Mouse (Mus musculus): ENCODE measurements around the gene Exoc6.
"Not testable (repeated sequence)": the region's sequence is repeated elsewhere in the genome, so short reads cannot be mapped to it uniquely, and the experiment has no call there.

Gene Exoc6

DNA sequence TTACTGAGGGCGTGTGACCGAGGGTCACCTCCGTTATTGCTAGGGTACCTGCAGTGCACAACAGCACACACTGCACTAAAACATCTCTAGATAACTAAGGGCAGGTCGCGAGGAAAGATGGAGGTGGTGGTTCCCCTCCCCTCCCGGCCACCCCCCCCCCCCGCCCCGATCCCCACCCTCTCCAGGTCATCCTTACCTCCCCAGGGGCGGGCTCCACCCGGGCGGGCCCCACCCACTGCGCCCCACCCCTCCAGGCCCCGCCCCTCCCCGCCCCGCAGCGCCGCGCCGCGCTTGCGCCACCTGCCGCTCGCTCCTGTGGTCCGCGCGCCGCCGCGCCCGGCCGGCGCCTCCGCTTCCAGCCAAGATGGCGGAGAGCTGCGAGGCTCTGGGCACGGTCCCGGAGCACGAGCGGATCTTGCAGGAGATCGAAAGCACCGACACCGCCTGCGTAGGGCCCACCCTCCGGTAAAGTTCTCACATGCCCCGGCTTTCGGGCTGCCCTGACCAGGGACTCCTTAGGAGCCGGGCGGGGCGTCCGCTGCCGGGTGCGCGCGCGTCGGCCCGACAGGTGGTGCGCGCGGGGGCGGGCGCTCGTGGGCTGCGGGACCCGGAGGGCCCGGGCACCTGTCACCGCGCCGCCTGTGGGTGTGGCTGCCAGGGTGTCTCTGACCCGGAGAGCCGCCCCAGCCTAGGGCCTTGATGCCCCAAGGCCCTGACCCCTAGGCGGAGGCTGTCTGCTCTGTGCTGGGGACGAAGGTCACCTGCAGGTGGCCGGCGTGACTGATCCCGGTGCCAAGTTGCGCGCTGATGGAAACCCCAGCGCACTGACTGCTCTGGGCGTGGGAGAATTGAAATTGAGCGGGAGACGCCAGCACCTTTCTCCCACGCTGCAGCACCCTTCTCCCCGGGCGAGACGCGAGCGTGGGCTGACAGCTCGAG, at the start of gene Exoc6:
Gene Exoc6 (plus strand): TSS at position 318 of the 939 bp plus-strand sequence.
- DNase-seq (ENCODE audit: extremely low read depth, insufficient read length, low spot score): peak; percentile 84

DNA sequence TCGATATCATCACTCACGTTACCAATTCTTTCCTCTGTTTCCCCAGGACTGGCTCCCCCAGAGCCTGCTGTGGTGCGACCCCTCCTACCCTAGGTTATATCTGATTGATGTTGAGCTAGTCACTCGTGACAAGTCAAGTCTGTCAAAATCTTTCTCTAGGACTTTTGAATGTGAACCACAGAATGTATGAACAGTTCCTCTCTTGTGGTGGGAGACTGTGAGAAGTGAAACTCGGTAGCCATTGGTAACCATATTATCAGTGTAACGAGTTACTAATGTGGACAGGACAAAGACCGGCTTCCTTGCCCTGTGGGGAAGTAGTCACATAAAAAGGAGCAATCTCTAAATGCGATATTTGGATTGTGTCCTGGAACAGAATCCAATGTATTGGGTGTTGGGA, 47.2 kb upstream of the Exoc6 start:
- no peak for DNase-seq (ENCODE audit: extremely low read depth, insufficient read length, low spot score)

DNA sequence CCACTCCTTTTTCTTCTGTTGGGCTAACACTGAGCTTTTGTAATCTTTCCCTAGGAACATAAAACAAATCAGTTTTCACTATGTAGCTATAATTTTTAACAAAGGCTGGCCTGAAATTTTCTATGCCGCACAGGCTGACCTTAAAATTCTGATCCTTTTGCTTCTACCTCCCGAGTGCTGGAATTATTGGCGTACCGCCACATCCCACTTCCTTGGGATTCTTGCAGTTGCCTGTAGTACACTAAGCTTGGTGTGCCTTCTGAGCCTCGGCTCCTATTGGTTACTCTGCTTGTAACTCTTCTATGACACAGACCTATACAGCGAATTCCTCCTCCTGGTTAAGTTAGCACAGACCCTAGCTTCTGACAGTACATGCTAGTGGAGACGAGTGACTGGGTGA, 44.2 kb upstream of the Exoc6 start:
- no peak for DNase-seq (ENCODE audit: extremely low read depth, insufficient read length, low spot score)

DNA sequence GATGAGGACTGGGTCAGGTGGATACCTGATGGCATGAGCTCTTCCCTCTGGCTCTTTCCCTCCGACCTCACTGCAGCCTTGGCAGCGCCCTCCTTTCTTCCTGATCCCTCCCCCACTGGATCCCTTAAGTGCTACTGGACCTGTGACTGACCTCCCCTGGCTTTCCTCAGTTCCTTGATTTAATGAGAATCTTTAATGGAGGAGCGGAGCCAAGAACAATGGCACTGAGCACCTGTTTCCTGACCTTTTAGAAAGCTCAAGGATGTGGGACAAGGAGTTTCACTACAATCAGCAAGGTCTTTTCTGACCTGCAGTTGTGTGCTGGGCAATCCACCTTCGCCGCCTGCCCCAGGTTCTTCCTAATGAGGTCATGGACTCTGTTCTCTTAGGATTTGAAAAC, 43.6 kb upstream of the Exoc6 start:
- no peak for DNase-seq (ENCODE audit: extremely low read depth, insufficient read length, low spot score)

DNA sequence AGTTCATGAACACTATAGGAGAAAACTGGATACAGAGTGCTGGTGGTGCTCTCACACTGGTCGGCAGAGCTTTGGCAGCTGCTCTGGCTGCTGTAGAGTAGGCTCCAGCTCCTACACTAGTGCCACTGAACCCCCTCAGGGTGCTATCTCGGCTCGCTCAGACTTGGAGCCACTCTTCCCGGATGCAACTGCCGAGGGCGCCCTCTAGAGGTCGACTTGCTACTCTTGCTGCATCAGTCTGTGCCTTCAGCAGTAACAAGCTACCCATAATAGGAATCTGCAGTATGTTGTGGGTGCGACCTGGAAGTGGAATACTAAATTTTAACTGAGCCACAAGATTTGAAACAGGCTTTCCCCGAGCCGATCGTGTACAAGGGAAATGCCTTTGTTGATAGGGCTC, 40.5 kb upstream of the Exoc6 start:
- DNase-seq (ENCODE audit: extremely low read depth, insufficient read length, low spot score): peak; percentile 50

DNA sequence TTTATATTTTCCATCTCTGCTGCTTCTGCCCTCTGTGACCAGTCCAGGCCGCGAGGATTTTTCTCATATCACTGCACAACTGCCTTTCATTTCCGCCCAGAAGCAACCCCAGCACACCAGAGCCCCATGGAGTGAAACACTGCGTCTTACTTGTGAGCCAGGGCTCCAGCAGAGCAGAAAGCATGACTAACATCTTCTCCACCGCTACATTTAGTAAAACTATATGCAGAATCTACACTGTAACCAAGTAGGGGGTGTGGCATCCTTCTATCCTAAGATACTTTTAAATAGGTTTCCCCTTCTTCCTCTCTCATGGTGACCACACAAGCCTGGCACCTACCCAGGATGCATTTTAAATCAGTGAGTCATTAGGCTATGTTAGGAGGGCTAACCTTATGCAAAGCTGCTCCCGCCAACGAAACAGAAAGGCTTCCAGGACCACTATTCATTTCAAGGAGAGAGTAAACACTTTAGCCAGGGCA, 35.4 kb upstream of the Exoc6 start:
- DNase-seq (ENCODE audit: extremely low read depth, insufficient read length, low spot score): peak; percentile 81

DNA sequence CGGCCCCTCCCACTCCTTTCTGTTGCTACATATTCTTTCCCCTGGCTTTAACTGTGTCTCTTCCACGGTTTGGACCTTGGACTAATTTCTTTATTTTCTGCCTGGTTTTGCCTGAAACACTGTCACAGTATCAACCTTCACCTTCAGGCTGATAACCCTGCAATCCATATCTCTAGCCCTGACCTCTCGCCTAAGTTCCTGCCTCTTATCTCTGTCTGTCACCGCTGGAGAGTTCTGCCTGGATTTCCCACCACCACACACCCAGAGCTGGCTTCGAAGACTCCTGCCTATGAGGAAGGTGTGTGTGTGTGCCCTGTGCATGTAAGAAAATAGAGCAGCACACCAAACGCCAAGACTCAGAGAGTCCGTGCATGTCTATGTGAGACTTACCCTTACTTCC, 32.8 kb upstream of the Exoc6 start:
- no peak for DNase-seq (ENCODE audit: extremely low read depth, insufficient read length, low spot score)

DNA sequence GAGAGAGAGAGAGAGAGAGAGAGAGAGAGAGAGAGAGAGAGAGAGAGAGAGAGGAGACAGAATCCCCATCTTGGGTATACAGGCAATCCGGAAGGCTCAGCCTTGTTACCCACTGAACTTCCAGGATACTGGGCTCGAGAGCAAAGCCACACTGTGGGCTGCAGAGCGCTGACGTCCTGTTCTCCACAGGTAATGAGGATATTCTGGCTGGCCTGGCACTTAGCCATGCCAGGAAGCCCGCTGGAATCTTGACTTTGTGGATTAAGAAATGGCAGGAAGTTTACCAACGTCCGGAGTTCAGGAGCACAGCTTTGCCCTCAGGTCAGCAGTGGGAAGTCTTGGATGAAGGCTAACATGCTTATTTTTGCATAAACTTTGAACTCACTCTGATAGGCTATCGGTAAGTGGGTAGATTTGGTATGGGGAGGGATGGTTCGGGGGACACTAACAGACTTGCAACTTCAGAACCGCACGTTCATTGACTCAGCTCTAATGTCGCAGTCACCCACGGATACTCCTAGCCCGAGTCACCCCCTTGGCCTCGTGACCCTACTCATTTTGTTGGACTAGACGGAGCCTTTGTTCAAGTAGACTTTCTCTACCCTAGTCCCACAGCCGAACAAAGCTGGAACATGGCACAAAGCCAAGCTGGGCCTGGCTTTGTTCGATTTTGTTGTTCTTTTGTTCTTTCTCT, 29.3 kb upstream of the Exoc6 start:
- DNase-seq (ENCODE audit: extremely low read depth, insufficient read length, low spot score): no peak

DNA sequence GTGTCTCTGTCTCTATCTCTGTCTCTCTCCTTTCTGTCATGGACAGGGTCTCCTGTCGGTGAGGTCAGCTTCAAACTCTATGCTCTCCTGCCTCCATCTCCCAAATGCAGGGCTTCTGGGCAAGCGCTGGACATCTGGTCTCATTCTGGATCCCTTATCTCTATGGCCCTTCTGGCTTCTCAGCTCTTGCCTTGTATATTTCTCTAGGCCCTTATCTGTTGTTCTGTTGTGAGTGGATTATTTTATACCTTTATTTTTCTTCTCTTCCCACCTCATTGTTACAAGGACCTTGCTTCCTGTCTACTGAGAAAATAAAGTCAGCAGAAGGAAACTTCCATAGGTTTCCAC, 28.8 kb upstream of the Exoc6 start:
- no peak for DNase-seq (ENCODE audit: extremely low read depth, insufficient read length, low spot score)

DNA sequence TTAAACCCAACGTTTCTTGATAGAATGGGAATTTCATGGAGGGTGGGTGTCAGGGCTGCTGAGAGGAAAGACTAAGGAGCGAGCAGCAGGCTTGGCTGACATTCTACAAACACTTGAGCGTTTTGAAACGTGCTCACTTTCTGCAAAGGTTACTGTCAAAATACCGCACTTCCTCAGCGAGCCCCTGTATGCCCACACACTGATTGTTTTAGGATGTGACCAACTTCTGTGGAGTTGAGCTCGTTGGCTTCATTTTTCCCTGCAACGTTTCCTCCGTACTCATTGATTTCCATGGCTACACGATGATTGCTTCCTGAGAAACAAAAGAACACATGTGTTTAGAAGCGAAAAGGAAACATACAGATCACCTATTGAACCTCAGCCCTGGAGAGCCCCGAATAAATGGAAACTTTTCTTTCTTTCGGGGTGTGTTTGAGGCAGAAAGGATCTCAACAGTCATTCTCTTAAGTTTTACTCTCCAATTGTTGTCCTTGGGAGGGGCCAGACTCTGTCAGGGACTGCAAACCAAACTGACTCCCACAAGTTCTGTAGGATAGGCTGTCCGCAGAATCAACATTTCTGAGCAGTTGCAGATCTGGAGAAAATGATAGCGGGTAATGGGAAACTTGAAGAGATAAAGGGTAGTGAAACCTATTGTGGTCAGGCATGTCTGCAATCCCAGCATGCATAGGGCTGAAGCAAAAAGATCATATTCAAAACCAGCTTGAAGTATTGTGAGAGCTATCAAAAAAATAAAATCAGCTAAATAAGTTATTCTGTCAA, 26.7 kb upstream of the Exoc6 start:
- DNase-seq (ENCODE audit: extremely low read depth, insufficient read length, low spot score): no peak

DNA sequence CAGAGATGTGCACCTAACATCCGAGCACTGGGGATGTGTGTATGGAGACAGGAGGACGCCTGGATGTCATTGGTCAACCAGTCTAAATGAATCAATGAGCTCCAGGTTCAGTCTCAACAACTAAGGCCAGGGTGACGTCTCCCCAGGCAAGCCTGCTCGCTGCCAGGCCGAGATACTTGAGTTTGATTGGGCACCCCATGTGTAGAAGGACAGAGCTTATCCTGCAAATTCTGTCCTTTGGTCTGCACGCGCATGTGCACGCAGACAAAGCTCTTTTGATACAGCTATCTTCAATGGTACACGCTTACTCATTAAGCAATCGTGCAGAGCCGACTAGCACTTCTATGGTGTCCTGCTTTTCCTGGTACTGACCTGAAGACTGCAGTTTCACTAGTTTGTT, 24.3 kb upstream of the Exoc6 start:
- DNase-seq (ENCODE audit: extremely low read depth, insufficient read length, low spot score): no peak

DNA sequence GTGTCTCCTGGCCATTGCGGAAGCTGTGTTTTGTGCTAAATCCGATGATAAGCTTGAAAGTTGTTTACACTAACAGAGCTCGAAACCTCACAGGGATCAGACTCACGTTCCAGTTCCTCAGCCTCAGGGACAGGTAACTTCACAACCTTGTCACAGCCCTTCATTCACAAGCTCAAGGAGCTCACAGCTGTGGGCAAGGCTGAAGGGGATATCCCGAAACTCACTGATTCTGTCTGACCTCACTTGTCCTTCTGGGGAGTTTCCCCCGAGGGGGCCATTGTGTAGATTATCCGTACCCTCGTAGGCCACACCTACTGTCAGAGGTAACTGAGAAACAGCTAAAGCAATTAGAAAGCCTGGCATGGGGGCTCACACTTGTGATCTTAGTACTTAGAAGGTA, 23.4 kb upstream of the Exoc6 start:
- no peak for DNase-seq (ENCODE audit: extremely low read depth, insufficient read length, low spot score)

DNA sequence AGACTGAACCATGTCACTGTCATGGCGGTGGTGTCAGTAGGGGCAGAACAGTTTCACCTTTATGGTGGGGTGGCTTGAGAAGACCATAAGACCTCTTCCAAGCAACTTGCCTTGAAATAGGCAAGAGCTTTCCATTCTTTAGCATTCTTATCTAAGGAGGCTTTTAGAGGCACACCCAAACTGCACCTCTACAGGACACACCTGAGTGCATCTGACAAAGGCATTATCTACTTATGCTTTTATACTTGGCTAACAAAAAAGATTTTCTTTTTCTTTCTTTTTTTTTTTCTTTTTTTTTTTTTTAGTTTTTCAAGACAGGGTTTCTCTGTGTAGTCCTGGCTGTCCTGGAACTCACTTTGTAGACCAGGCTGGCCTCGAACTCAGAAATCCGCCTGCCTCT, 22.5 kb upstream of the Exoc6 start:
- not testable (repeated sequence) for DNase-seq (ENCODE audit: extremely low read depth, insufficient read length, low spot score)

DNA sequence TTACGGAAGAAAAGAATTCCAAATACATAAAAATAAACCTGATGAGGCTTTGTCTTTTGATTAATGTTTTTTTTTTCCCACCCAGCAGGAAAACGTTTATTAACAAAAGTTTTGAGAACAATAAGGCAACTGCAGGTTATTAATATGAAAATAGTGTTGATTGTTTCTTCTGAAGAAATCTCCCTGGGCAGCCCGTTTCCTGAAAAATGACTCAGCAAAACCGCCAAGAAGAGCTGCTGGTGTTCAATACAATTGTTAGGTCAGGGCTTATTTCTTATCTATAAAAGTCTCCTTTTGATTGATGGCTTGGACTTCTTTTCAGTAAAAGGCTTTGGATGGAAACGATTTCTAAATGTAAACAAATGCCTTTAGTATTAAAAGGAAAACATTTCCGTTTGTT, 21.6 kb upstream of the Exoc6 start:
- no peak for DNase-seq (ENCODE audit: extremely low read depth, insufficient read length, low spot score)

DNA sequence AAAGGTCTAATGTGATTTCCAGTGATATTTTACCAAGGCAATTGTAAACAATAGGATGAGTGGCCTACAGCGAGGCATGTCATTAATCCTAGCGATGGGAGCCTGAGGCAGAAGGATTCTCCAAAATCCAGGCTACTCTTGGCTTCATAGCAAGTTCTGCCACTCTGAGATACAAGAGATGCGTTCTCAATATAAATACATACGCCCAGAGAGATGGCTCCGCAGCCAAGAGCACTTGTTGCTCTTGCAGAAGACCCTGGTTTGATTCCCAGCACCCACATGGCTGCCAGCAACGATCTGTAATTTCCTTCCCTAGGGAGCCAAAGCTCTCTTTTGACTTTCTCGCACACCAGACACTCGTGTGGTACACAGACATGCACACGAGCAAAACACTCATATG, 20.9 kb upstream of the Exoc6 start:
- no peak for DNase-seq (ENCODE audit: extremely low read depth, insufficient read length, low spot score)

DNA sequence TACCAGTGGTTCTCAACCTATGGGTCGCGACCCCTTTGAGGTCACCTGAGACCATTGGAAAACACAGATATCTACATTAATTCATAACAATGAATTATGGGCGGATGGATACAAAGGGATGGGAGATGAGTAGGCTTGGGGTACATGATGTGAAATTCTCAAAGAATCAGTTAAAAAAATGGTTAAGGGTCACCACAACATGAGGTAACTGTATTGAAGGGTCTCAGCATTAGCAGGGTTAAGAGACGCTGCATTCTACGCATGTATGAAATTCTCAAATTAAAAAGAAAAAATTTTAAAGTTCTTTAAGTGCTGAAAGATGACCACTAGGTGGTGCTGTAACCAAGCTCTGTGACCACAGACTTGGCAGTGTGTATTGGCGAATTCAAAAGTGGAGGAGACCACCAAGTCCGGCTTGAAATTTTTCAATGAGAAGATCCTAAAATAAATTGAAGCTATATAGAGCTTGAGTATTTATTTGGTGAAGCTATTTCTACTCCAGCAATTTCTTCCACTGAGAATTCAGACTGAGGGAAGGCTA, 20.2 kb upstream of the Exoc6 start:
- no peak for DNase-seq (ENCODE audit: extremely low read depth, insufficient read length, low spot score)

DNA sequence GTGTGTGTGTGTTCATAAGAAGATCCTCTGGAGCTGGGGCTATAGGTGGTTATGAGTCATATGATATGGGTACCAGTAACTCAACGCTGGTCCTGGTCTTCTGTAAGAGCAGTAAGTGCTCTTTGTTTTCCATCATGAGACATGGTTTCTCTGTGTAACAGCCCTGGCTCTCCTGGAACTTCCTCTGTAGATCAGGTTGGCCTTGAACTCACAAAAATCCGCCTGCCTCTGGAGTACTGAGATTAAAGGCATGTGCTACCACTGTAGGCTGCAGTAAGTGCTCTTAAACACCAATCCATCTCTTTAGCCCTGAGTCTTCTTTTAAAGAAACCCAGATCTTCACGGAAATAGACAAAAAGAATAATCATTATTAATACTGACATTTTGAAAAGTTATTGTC, 19.6 kb upstream of the Exoc6 start:
- DNase-seq (ENCODE audit: extremely low read depth, insufficient read length, low spot score): no peak

DNA sequence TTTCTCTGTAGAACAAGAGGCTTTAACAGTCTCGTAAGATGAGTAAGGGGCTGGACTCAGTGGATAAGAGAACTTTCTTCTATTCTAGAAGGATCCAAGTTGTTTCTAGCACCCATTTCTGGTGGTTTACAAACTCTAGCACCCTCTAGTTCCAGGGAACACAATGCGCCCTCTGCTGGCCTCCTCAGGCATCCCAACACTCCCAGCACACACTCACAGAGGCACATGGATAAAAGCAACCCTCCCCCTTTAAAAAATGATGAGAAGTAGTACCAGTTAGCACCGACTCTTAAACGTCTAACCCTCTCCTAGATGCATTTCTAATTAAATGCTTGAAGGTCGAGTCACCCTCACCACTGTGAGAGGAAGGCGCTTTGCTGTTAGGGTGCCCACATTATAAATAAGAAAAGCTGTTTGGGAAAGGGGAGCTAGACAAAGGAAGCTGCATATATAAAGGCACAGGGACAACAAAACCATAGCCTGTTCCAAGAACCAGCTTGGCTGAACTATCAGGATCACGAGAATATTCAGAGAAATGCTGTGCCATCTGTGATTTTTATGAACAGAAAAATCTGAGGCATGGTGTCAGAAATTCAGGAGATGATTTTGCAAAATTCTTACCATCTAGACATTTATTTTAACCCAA, 18.9 kb upstream of the Exoc6 start:
- DNase-seq (ENCODE audit: extremely low read depth, insufficient read length, low spot score): no peak

DNA sequence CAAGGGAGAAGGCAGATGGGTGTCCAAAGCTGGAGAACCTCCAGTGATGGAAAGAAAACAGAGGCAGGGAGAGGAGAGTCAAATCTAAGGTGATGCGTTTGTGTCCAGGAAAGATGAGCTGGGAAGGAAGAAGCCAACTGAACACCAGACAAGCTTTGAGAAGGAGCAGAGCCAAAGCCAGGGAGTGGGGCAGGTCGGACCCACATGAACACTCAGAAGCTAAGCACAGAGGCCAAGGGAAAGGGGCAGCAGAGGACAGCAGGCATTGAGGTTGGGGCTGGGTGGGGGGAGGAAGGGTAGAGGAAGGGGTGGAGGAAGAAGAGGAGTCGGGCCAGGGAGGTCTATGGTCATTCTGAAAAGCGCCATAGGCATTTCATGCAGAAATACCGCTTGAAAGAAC, 17.0 kb upstream of the Exoc6 start:
- DNase-seq (ENCODE audit: extremely low read depth, insufficient read length, low spot score): no peak

DNA sequence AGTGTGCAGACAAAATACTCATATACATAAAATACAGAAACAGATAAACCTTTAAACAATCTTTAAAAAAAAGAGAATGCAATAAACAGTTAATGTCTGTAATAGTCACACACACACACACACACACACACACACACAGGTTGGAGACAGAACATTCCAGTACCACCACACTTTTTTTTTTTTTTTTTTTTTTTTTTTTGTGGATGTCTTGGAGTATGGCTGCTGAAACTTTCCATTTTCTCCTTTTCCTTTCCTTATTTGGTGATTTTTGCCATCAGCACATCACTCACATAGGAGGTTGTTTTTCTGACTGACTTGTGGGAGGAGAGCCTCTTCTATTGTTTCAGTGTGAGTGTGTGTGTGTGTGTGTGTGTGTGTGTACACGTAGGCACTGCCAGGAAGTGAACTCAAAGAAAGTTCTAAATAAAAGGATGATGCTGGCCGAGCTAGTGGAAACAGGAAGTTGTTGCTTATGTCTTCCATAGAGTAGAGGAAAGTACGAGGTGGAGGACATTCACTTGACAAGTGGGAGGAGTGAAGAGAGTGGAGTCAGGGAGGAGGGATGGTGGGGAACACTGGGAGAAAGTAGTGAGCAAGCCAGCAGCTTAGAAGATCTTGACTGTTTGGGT, 15.4 kb upstream of the Exoc6 start:
- no peak for DNase-seq (ENCODE audit: extremely low read depth, insufficient read length, low spot score)
